Mouse (Mus musculus) neural tube, embryonic 13.5 days (tissue): ENCODE data around the gene Pmis2. TPM values are rescaled to one million over a fixed set of nuclear protein-coding genes. Genes with fewer than 3 reads are reported as not detected.

Source experiments
- ATAC-seq: fragments of 200-750 bp; cut with Nextera tagmentation; 2 replicates; pipeline ENCODE4 v1.8.0; 2017; ENCODE audit warnings: low read depth, mild to moderate bottlenecking, moderate TSS enrichment, moderate library complexity
- H3K27ac ChIP-seq: fragments of 300-500 bp; sonication (generic); replicated peaks from 2 replicates; pipeline ENCODE4 v1.5.1; 2015; ENCODE audit warnings: moderate library complexity, mild to moderate bottlenecking, inconsistent platforms
- H3K27me3 ChIP-seq: fragments of 300-500 bp; sonication (generic); 2 replicates; pipeline ENCODE4 v1.6.1; 2015; ENCODE audit warnings: mild to moderate bottlenecking, inconsistent platforms
- H3K36me3 ChIP-seq: fragments of 300-500 bp; sonication (generic); 2 replicates; pipeline ENCODE4 v1.6.1; 2015; ENCODE audit warnings: mild to moderate bottlenecking, inconsistent platforms
- H3K4me1 ChIP-seq: fragments of 300-500 bp; sonication (generic); replicated peaks from 2 replicates; pipeline ENCODE4 v1.6.1; 2015; ENCODE audit warnings: inconsistent platforms
- H3K4me2 ChIP-seq: fragments of 300-500 bp; sonication (generic); 2 replicates; pipeline ENCODE4 v1.6.1; 2015; ENCODE audit warnings: inconsistent platforms, mild to moderate bottlenecking, moderate library complexity
- H3K4me3 ChIP-seq: fragments of 300-500 bp; sonication (generic); 2 replicates; pipeline ENCODE4 v1.5.1; 2015; ENCODE audit warnings: mild to moderate bottlenecking, inconsistent platforms
- H3K9ac ChIP-seq: fragments of 300-500 bp; sonication (generic); 2 replicates; pipeline ENCODE4 v1.6.1; 2015; ENCODE audit warnings: moderate library complexity, mild to moderate bottlenecking, inconsistent platforms
- H3K9me3 ChIP-seq: fragments of 300-500 bp; sonication (generic); 2 replicates; pipeline ENCODE4 v1.6.1; 2016; ENCODE audit warnings: inconsistent platforms
- WGBS: fragments of 180-500 bp; shearing (Covaris S2); methylation state at CpG from one replicate; pipeline ENCODE4 v1.1.7; 2015; 5-methylcytosine and 5-hydroxymethylcytosine counted together
- polyA plus RNA-seq: library from polyadenylated mRNA; unstranded; fragments of >200 nt; fragmentation: Nextera tagmentation; extraction: Ambion mirVana; gene quantifications from 2 replicates; pipeline ENCODE4 v1.2.1, GENCODE M21; 2015

The Pmis2 gene
- polyA plus RNA-seq, 1 experiment from 2014 or later: not detected

- WGBS: 84% methylated on average over 5 of the region's 5 CpGs
- peak; percentile 30; the same call in 1 of the 2 replicates for ATAC-seq
- H3K9me3 ChIP-seq: no peaks in the 10 kb centered on the region
Observed at GRCm38 (mm10) chr7:30626647-30627046, 44.8 kb downstream of the Pmis2 start.

GRCm38 (mm10) chr7:30625530-30626384 is 45.6 kb downstream of the Pmis2 start, which contains the start of gene Cox6b1:
TSS of gene Cox6b1 (minus strand) at chr7:30626151.
- peaks cover 16% of the 10 kb centered on the region for H3K27me3 ChIP-seq
- H3K4me2 ChIP-seq: peak within 1 kb of the TSS; percentile 92
- peaks cover 35% of the 10 kb centered on the region for H3K36me3 ChIP-seq
- peaks cover 12% of the 10 kb centered on the region for H3K4me1 ChIP-seq
- peak; percentile 94 for ATAC-seq
- 2% methylated on average over 44 of the region's 44 CpGs for WGBS
- peak within 1 kb of the TSS; percentile 64 for H3K4me3 ChIP-seq
- H3K9ac ChIP-seq: peak within 1 kb of the TSS; percentile 85
- H3K9me3 ChIP-seq: no peaks in the 10 kb centered on the region
- H3K27ac ChIP-seq: peak within 1 kb of the TSS; percentile 64

More at GRCm38 (mm10) chr7:30626647-30627046, 44.8 kb downstream of the Pmis2 start:
- Histone ChIP-seq H3K9ac (no peak overlapping the region), H3K4me1 (peaks cover 12% of the 10 kb centered on the region), H3K27me3 (peaks cover 25% of the 10 kb centered on the region), H3K27ac (peak overlapping the region; percentile 64; the same call in 1 of the 2 replicates), H3K4me3 (0 out of 2 replicates have a peak overlapping the region, but pooled peaks have one; percentile 64), H3K36me3 (peaks cover 29% of the 10 kb centered on the region), H3K4me2 (peak overlapping the region; percentile 92; the same call in 1 of the 2 replicates)

Other genes starting within 250 kb of the Pmis2 start
- gene Nfkbid, start 249.9 kb downstream of the Pmis2 start, polyA plus RNA-seq: 1.9 and 2.8 TPM in 2 replicates
- gene Aplp1, start 226.1 kb downstream of the Pmis2 start, polyA plus RNA-seq: 528 and 571 TPM in 2 replicates
- gene Kirrel2, start 213.9 kb downstream of the Pmis2 start, polyA plus RNA-seq: 3.3 and 3.9 TPM in 2 replicates
- 0.77 and 1.0 TPM in 2 replicates for gene Nphs1, start 213.3 kb downstream of the Pmis2 start, polyA plus RNA-seq
- not detected in 2 replicates for gene Prodh2, start 178.0 kb downstream of the Pmis2 start, polyA plus RNA-seq
- gene Arhgap33, start 136.5 kb downstream of the Pmis2 start, polyA plus RNA-seq: 86.8 and 95.2 TPM in 2 replicates
- gene Hspb6, start 119.4 kb downstream of the Pmis2 start, polyA plus RNA-seq: 6.6 TPM in 2 replicates
- 6.7 and 8.6 TPM in 2 replicates for gene Proser3, start 119.3 kb downstream of the Pmis2 start, polyA plus RNA-seq
- 60.9 and 62.9 TPM in 2 replicates for gene Lin37, start 111.8 kb downstream of the Pmis2 start, polyA plus RNA-seq
- 92.6 and 113 TPM in 2 replicates for gene U2af1l4, start 108.3 kb downstream of the Pmis2 start, polyA plus RNA-seq
- 14.5 and 15.1 TPM in 2 replicates for gene Gm49396, start 108.3 kb downstream of the Pmis2 start, polyA plus RNA-seq
- gene Psenen, start 108.0 kb downstream of the Pmis2 start, polyA plus RNA-seq: 126 and 147 TPM in 2 replicates
- 4.8 and 6.0 TPM in 2 replicates for gene Igflr1, start 106.2 kb downstream of the Pmis2 start, polyA plus RNA-seq
- gene Kmt2b, start 82.9 kb downstream of the Pmis2 start, polyA plus RNA-seq: 9.0 and 9.9 TPM in 2 replicates
- 0.36 and 0.50 TPM in 2 replicates for gene Zbtb32, start 72.7 kb downstream of the Pmis2 start, polyA plus RNA-seq
- gene Upk1a, start 58.8 kb downstream of the Pmis2 start, polyA plus RNA-seq: 0.49 and 0.62 TPM in 2 replicates
- 1,295 and 1,305 TPM in 2 replicates for gene Cox6b1, start 45.5 kb downstream of the Pmis2 start, polyA plus RNA-seq
- not detected in 2 replicates for gene Etv2, start 35.8 kb downstream of the Pmis2 start, polyA plus RNA-seq
- 137 and 142 TPM in 2 replicates for gene Rbm42, start 21.3 kb downstream of the Pmis2 start, polyA plus RNA-seq
- gene Haus5, start 6.6 kb downstream of the Pmis2 start, polyA plus RNA-seq: 22.0 and 22.7 TPM in 2 replicates
- not detected in 2 replicates for gene 2200002J24Rik, start 27.3 kb upstream of the Pmis2 start, polyA plus RNA-seq
- gene Atp4a, start 40.6 kb upstream of the Pmis2 start, polyA plus RNA-seq: 0.80 and 1.6 TPM in 2 replicates
- 253 and 272 TPM in 2 replicates for gene Tmem147, start 57.9 kb upstream of the Pmis2 start, polyA plus RNA-seq
- 1.6 and 2.9 TPM in 2 replicates for gene Gapdhs, start 72.1 kb upstream of the Pmis2 start, polyA plus RNA-seq
- 1.2 and 2.8 TPM in 2 replicates for gene Sbsn, start 79.9 kb upstream of the Pmis2 start, polyA plus RNA-seq
- 1.0 TPM in 1 of 2 replicates, not detected in the other for gene Dmkn, start 92.2 kb upstream of the Pmis2 start, polyA plus RNA-seq
- gene Krtdap, start 116.3 kb upstream of the Pmis2 start, polyA plus RNA-seq: 0.85 TPM in 1 of 2 replicates, not detected in the other
- gene Ffar2, start 152.2 kb upstream of the Pmis2 start, polyA plus RNA-seq: 0.32 TPM in 1 of 2 replicates, not detected in the other
- gene Ffar3, start 184.6 kb upstream of the Pmis2 start, polyA plus RNA-seq: not detected in 2 replicates
- gene Ffar1, start 190.0 kb upstream of the Pmis2 start, polyA plus RNA-seq: not detected in 2 replicates
- gene Cd22, start 208.7 kb upstream of the Pmis2 start, polyA plus RNA-seq: 0.43 TPM in 1 of 2 replicates, not detected in the other
- 2.6 and 3.1 TPM in 2 replicates for gene Mag, start 243.3 kb upstream of the Pmis2 start, polyA plus RNA-seq